Mouse (Mus musculus): ENCODE data around the gene Gdf3.

The Gdf3 gene

GRCm38 (mm10) chr6:122565070-122565784 lies 44.7 kb downstream of the Gdf3 start:
- no peak for DNase-seq (ENCODE audit: low read depth)

DNA sequence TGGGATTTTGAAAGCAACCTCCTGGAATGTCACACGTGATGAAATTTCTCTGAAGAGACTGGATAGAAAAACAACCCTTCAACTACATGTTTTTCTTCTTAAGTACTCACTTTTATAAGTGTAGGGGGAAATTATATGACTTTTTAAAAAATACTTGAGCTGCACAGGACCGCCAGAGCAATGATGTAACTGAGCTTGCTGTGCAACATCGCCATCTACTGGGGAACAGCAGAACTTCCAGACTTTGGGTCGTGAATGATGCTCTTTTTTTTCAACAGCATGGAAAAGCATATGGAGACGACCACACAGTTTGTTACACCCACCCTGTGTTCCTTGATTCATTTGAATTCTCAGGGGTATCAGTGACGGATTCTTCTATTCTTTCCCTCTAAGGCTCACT lies 47.4 kb downstream of the Gdf3 start:
- DNase-seq (ENCODE audit: low read depth): peak; percentile 67

DNA sequence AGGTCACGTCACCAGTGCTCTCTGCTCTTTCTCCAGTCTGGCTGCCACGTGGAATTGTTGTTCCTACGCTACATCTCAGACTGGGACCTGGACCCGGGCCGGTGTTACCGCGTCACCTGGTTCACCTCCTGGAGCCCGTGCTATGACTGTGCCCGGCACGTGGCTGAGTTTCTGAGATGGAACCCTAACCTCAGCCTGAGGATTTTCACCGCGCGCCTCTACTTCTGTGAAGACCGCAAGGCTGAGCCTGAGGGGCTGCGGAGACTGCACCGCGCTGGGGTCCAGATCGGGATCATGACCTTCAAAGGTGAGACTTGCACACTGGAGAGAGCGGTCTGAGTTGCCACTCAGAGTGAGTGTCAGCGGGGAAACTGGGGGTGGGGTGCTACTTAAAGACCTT lies 48.9 kb downstream of the Gdf3 start:
- DNase-seq (ENCODE audit: low read depth): no peak

DNA sequence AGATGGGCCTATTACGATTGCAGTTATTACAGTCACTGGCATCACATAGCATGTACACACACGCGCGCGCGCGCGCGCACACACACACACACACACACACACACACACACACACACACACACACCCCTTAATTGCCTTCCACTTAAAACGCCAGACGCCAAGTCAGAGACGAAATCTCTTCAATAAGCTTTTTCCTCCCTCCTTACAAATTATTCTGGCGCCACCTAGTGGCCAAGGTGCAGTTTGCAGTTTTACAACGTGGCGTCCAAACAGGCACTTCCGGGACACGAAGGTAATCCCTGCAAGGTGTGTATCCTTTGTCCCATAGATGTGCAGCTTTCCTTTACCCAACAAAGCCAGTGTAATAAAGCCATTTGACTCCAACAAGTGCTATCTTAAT lies 49.5 kb downstream of the Gdf3 start:
- peak; percentile 81 for DNase-seq (ENCODE audit: low read depth)

DNA sequence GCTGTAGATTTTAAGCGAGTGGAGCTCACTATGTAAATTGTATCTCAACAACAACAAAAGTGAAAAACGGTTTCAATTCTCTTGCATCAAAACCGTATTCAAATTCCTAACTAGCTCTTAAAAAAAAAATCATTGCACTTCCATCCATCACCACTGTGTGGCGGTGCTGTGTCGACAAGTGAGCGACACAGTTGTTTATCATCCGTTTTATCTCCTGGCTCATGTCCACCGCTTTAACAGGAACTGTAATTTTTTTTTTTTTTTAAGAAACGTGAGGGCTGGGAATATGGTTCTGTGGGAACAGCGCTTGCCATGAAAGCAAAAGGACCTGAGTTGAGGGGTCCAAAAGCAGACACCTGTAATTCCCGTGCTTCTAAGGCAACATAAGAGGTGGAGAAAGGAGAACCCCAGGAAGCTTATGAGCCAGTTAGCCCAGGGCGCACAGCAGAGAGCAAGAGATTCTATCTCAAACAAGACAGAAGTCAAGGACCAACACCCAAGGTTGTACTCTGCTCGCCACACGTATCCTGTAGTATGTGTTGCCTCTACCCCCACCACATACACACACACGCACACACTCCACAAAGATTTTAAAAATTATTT lies 52.8 kb downstream of the Gdf3 start:
- peak; percentile 39 for DNase-seq (ENCODE audit: low read depth)

All from c-Kit-positive CD71-negative TER-119-negative erythroid progenitor cells, embryonic 14.5 days (primary cell).